Mouse (Mus musculus): ENCODE measurements at regions not wholly inside any gene's neighbourhood (a gene's known extent, or its start where the extent isn't known, plus 50 kb on each side); places are given as distances from the start of the nearest gene placed in this dataset.

GRCm38 (mm10) chr13:72992589-72993409 lies 267.5 kb upstream of the Irx4 start:
- TF ChIP-seq CTCF (IDR thresholded peaks at IDR 0.05; ENCODE audit: low read depth) (no peak), EP300 (optimal IDR thresholded peaks at IDR 0.05) (no peak)

All from stomach, postnatal 0 days (tissue).